Mouse (Mus musculus): ENCODE results near the gene Asb5.
A peak's percentile ranks its signal among the peaks of the same experiment; 100 is the strongest.
"Not testable (repeated sequence)": the region's sequence is repeated elsewhere in the genome, so short reads cannot be mapped to it uniquely, and the experiment has no call there.

Asb5 gene

GRCm38 (mm10) chr8:54529382-54530296 is at the start of gene Asb5, which contains the start of gene Spcs3:
Asb5 (plus strand) TSS chr8:54529580.
Spcs3 (minus strand) TSS chr8:54529998.
- peak; percentile 97 for DNase-seq (ENCODE audit: low read depth, low spot score)

- no peak for DNase-seq (ENCODE audit: low read depth, low spot score)
Measured at GRCm38 (mm10) chr8:54486555-54487273, 42.7 kb upstream of the Asb5 start.

GRCm38 (mm10) chr8:54488437-54488836 is 40.9 kb upstream of the Asb5 start:
- DNase-seq (ENCODE audit: low read depth, low spot score), result no peak

- peak; percentile 76 for DNase-seq (ENCODE audit: low read depth, low spot score)
Measured at GRCm38 (mm10) chr8:54491057-54491690, 38.2 kb upstream of the Asb5 start.

- no peak for DNase-seq (ENCODE audit: low read depth, low spot score)
Measured at GRCm38 (mm10) chr8:54491934-54492333, 37.4 kb upstream of the Asb5 start.

- peak; percentile 78 for DNase-seq (ENCODE audit: low read depth, low spot score)
Measured at GRCm38 (mm10) chr8:54493110-54493509, 36.3 kb upstream of the Asb5 start.

GRCm38 (mm10) chr8:54493915-54494314 is 35.5 kb upstream of the Asb5 start:
- DNase-seq (ENCODE audit: low read depth, low spot score), result no peak

GRCm38 (mm10) chr8:54503104-54503503 is 26.3 kb upstream of the Asb5 start:
- DNase-seq (ENCODE audit: low read depth, low spot score), result no peak

GRCm38 (mm10) chr8:54505060-54505459 is 24.3 kb upstream of the Asb5 start:
- no peak for DNase-seq (ENCODE audit: low read depth, low spot score)

GRCm38 (mm10) chr8:54507428-54508095 is 21.8 kb upstream of the Asb5 start:
- DNase-seq (ENCODE audit: low read depth, low spot score), result peak; percentile 68

- DNase-seq (ENCODE audit: low read depth, low spot score), result no peak
Measured at GRCm38 (mm10) chr8:54508096-54508456, 21.3 kb upstream of the Asb5 start.

GRCm38 (mm10) chr8:54508814-54509213 is 20.6 kb upstream of the Asb5 start:
- no peak for DNase-seq (ENCODE audit: low read depth, low spot score)

GRCm38 (mm10) chr8:54509221-54509721 is 20.1 kb upstream of the Asb5 start:
- peak; percentile 22 for DNase-seq (ENCODE audit: low read depth, low spot score)

GRCm38 (mm10) chr8:54511791-54512190 is 17.6 kb upstream of the Asb5 start:
- DNase-seq (ENCODE audit: low read depth, low spot score), result no peak

- not testable (repeated sequence) for DNase-seq (ENCODE audit: low read depth, low spot score)
Measured at GRCm38 (mm10) chr8:54512200-54512599, 17.2 kb upstream of the Asb5 start.

GRCm38 (mm10) chr8:54518756-54519460 is 10.5 kb upstream of the Asb5 start:
- DNase-seq (ENCODE audit: low read depth, low spot score), result no peak

- DNase-seq (ENCODE audit: low read depth, low spot score), result no peak
Measured at GRCm38 (mm10) chr8:54520516-54520915, 8.9 kb upstream of the Asb5 start.

GRCm38 (mm10) chr8:54525606-54526005 is 3.8 kb upstream of the Asb5 start:
- DNase-seq (ENCODE audit: low read depth, low spot score), result peak; percentile 83

- no peak for DNase-seq (ENCODE audit: low read depth, low spot score)
Measured at GRCm38 (mm10) chr8:54526700-54527099, 2.7 kb upstream of the Asb5 start.

GRCm38 (mm10) chr8:54528571-54528970 is 809 bp upstream of the Asb5 start:
- DNase-seq (ENCODE audit: low read depth, low spot score), result no peak

- no peak for DNase-seq (ENCODE audit: low read depth, low spot score)
Measured at GRCm38 (mm10) chr8:54535172-54535571, 5.8 kb downstream of the Asb5 start.

All from ZHBTc4 (cell line).